11 mouse cellular contexts compared by ENCODE assay signal in genomic region chr6:121043434-121044189, GRCm38 (mm10).
DNase-seq lines count a peak whose midpoint lies in the region; ATAC-seq and TF ChIP-seq lines count a peak whose summit lies in the region.
"Had no signal": no experiment of that assay in that cellular context is flagged by ENCODE, and none has a peak within 500 bp of the region (broad histone marks: within the 10 kb centered on the region; RNA-seq: fewer than 3 reads in every experiment).

No protein-coding gene starts in this region.

- H3K9me3 ChIP-seq in liver, embryonic 12.5 days (replicated peaks), result no peaks in the 10 kb centered on the region
- H3K9me3 ChIP-seq in stomach, embryonic 14.5 days (ENCODE audit: control insufficient read depth, low read depth, low read length), result no peaks in the 10 kb centered on the region
- H3K9me3 ChIP-seq: hindbrain, embryonic 15.5 days; megakaryocyte, embryonic 14.5 days had no signal

- no peak overlapping the region for H3K4me3 ChIP-seq in liver, adult 2 months (ENCODE audit: insufficient read depth, low read depth, low read length)
- no peak overlapping the region for H3K4me3 ChIP-seq in liver, embryonic 12.5 days
- no peak overlapping the region for H3K4me3 ChIP-seq in stomach, embryonic 14.5 days (ENCODE audit: low read depth, low read length)
- H3K4me3 ChIP-seq: hindbrain, embryonic 15.5 days; megakaryocyte, embryonic 14.5 days had no signal

- TF ChIP-seq POLR2A in liver, adult 2 months (IDR thresholded peaks at IDR 0.05; ENCODE audit: extremely low read depth, insufficient read depth, low read length), result no peak

- no peak overlapping the region for H3K9ac ChIP-seq in liver, adult 2 months (ENCODE audit: low read depth, low read length)
- no peak overlapping the region for H3K9ac ChIP-seq in liver, embryonic 12.5 days
- no peak overlapping the region for H3K9ac ChIP-seq in stomach, embryonic 14.5 days (replicated peaks; ENCODE audit: low read depth, low read length)
- H3K9ac ChIP-seq: hindbrain, embryonic 15.5 days had no signal

- H3K27me3 ChIP-seq in liver, adult 2 months (ENCODE audit: control insufficient read depth, insufficient read depth, low read length), result no peaks in the 10 kb centered on the region
- H3K27me3 ChIP-seq in liver, embryonic 12.5 days (replicated peaks), result no peaks in the 10 kb centered on the region
- H3K27me3 ChIP-seq in stomach, embryonic 14.5 days (ENCODE audit: control insufficient read depth, insufficient read depth, low read length), result no peaks in the 10 kb centered on the region
- H3K27me3 ChIP-seq: hindbrain, embryonic 15.5 days; megakaryocyte, embryonic 14.5 days had no signal

- no peak for TF ChIP-seq CTCF in liver, adult 2 months (IDR thresholded peaks at IDR 0.05; ENCODE audit: low read depth, low read length)

- no peak for ATAC-seq in liver, embryonic 12.5 days
- ATAC-seq in stomach, embryonic 14.5 days (ENCODE audit: insufficient number of reproducible peaks, insufficient read depth, low FRiP score, low read depth), result peak; percentile 50; the same call in 1 of the 2 replicates

- H3K4me1 ChIP-seq in liver, adult 2 months (ENCODE audit: control insufficient read depth, insufficient read depth, low read length), result peaks cover 15% of the 10 kb centered on the region
- peaks cover 24% of the 10 kb centered on the region for H3K4me1 ChIP-seq in liver, embryonic 12.5 days
- H3K4me1 ChIP-seq in stomach, embryonic 14.5 days (ENCODE audit: control insufficient read depth, insufficient read depth, low read length), result peaks cover 10% of the 10 kb centered on the region

- 75% methylated on average over 14 of the region's 14 CpGs for WGBS in liver, adult 2 months
- 75% methylated on average over 14 of the region's 14 CpGs for WGBS in liver, embryonic 12.5 days (ENCODE audit: insufficient replicate concordance)
- WGBS in stomach, embryonic 14.5 days, result 41% methylated on average over 14 of the region's 14 CpGs

- peaks cover 9% of the 10 kb centered on the region for H3K36me3 ChIP-seq in liver, adult 2 months (ENCODE audit: control insufficient read depth, insufficient read depth, low read length)
- H3K36me3 ChIP-seq in liver, embryonic 12.5 days, result peaks cover 40% of the 10 kb centered on the region
- H3K36me3 ChIP-seq in stomach, embryonic 14.5 days (ENCODE audit: control insufficient read depth, insufficient read depth, low read length), result peaks cover 2% of the 10 kb centered on the region; the same call in 1 of the 2 replicates

- H3K4me2 ChIP-seq in liver, embryonic 12.5 days, result no peak overlapping the region
- H3K4me2 ChIP-seq in stomach, embryonic 14.5 days (replicated peaks; ENCODE audit: low read depth, low read length), result no peak overlapping the region
- H3K4me2 ChIP-seq: hindbrain, embryonic 15.5 days had no signal

- no peak overlapping the region for H3K27ac ChIP-seq in liver, adult 2 months (replicated peaks; ENCODE audit: insufficient read depth, low read depth, low read length)
- H3K27ac ChIP-seq in liver, embryonic 12.5 days, result no peak overlapping the region
- H3K27ac ChIP-seq in stomach, embryonic 14.5 days (ENCODE audit: low read length), result no peak overlapping the region
- H3K27ac ChIP-seq: hindbrain, embryonic 15.5 days had no signal

- peak; percentile 56 for DNase-seq in liver, adult 2 months (ENCODE audit: extremely low read depth, low read depth, low spot score)
- peak; percentile 20 for DNase-seq in ZHBTc4 (ENCODE audit: low read depth, low spot score)
- DNase-seq in fibroblast of lung, adult 2 months (ENCODE audit: low read depth), result peak; percentile 94
- no peak for DNase-seq in spleen, postnatal 4 days (ENCODE audit: low spot score in 2 of 2)
- DNase-seq in right cerebral cortex, postnatal 25 days, result no peak
- DNase-seq: adrenal gland, postnatal 14 days; thymus, postnatal 4 days had no signal

- peaks cover 31% of the 10 kb centered on the region; the same call in 1 of the 2 replicates for H3K79me2 ChIP-seq in liver, adult 2 months (ENCODE audit: control insufficient read depth, insufficient read depth, low read length)

Comparison
In these comparisons a context has a peak if more than half of its experiments do, and no peak if none do; other contexts are left out.
1. DNase-seq: peak in liver, adult 2 months (single experiment), ZHBTc4 (single experiment) and fibroblast of lung, adult 2 months (single experiment); none in spleen, postnatal 4 days (0 of 2) and right cerebral cortex, postnatal 25 days (single experiment).